Mouse (Mus musculus): ENCODE measurements at regions not wholly inside any gene's neighbourhood (a gene's known extent, or its start where the extent isn't known, plus 50 kb on each side); places are given as distances from the start of the nearest gene placed in this dataset.

- no peak for DNase-seq
Observed at GRCm38 (mm10) chr12:10272038-10272437, 97.7 kb upstream of the Nt5c1b start.

- DNase-seq, result no peak
Observed at GRCm38 (mm10) chr12:10275226-10275625, 94.5 kb upstream of the Nt5c1b start.

- no peak for DNase-seq
Observed at GRCm38 (mm10) chr12:10292646-10293045, 77.1 kb upstream of the Nt5c1b start.

GRCm38 (mm10) chr12:10305970-10306369 lies 63.8 kb upstream of the Nt5c1b start:
- no peak for DNase-seq
